Mouse (Mus musculus) heart, adult 2 months (tissue): ENCODE measurements around the gene Srsf1. TPM values are rescaled to one million over a fixed set of nuclear protein-coding genes. Genes with fewer than 3 reads are reported as not detected.

Experiments
- DNase-seq, 2 experiments: peaks; one replicate each; pipeline ENCODE4 v3.0.0; 2021
- H3K27ac ChIP-seq: fragments of 200-600 bp; 2 replicates; pipeline ENCODE4 v1.8.1; 2022
- H3K27me3 ChIP-seq: fragments of 200-500 bp; 2 replicates; pipeline ENCODE4 v1.6.1; 2012; ENCODE audit warnings: mild to moderate bottlenecking, low read length, inconsistent platforms, mixed read lengths; ENCODE audit not compliant: control insufficient read depth, insufficient read depth
- H3K36me3 ChIP-seq: fragments of 200-500 bp; 2 replicates; pipeline ENCODE4 v1.6.1; 2012; ENCODE audit warnings: low read length, inconsistent platforms; ENCODE audit not compliant: control insufficient read depth, insufficient read depth
- H3K4me1 ChIP-seq: fragments of 200-500 bp; 2 replicates; pipeline ENCODE4 v1.6.1; 2011; ENCODE audit warnings: low read length; ENCODE audit not compliant: control insufficient read depth, insufficient read depth
- H3K4me3 ChIP-seq: fragments of 200-600 bp; 2 replicates; pipeline ENCODE4 v1.8.1; 2022
- H3K79me2 ChIP-seq: fragments of 200-500 bp; replicated peaks from 2 replicates; pipeline ENCODE4 v1.6.1; 2012; ENCODE audit warnings: mild to moderate bottlenecking, inconsistent platforms, low read length, moderate library complexity, mixed read lengths; ENCODE audit not compliant: control insufficient read depth, insufficient read depth
- H3K9ac ChIP-seq: fragments of 200-500 bp; 2 replicates; pipeline ENCODE4 v1.6.1; 2012; ENCODE audit warnings: low read depth, mild to moderate bottlenecking, control low read depth, inconsistent platforms, low read length, mixed read lengths
- CTCF ChIP-seq: fragments of 200-600 bp; IDR thresholded peaks from 2 replicates; pipeline ENCODE4 v1.8.1; 2022; ENCODE audit warnings: antibody characterized with exemption, mild to moderate bottlenecking, moderate library complexity
- EP300 ChIP-seq: fragments of 200-500 bp; IDR thresholded peaks from 2 replicates; pipeline ENCODE4 v1.6.1; 2011; ENCODE audit warnings: low read depth, low read length, control low read depth; ENCODE audit not compliant: insufficient read depth
- POLR2A ChIP-seq: fragments of 200-500 bp; IDR thresholded peaks from 2 replicates; pipeline ENCODE4 v1.6.1; 2011; ENCODE audit warnings: mild to moderate bottlenecking, low read depth, low read length, control low read depth; ENCODE audit not compliant: insufficient read depth
- WGBS: fragments of 180-500 bp; shearing (Covaris S2); methylation state at CpG from one replicate; pipeline ENCODE4 v1.1.7; 2018; 5-methylcytosine and 5-hydroxymethylcytosine counted together
- intact Hi-C: fragments of 180-260 bp; cut with DNase I; formaldehyde crosslinking; loops from one replicate; pipeline ENCODE4 v1.15.1; 2025
- polyA plus RNA-seq: library from polyadenylated mRNA; depleted of rRNA; stranded (reverse); fragments of >200 nt; gene quantifications from 2 replicates; pipeline ENCODE4 v1.2.3, GENCODE M21; 2012
- total RNA-seq, 2 experiments: library from RNA; stranded (reverse); gene quantifications; 2 replicates each; pipeline ENCODE4 v1.2.3; 2021

Gene Srsf1
- total and polyA plus RNA-seq, 3 experiments = 39.3 to 99.7 (median 99.5) TPM

GRCm38 (mm10) chr11:88011208-88011913 lies 35.8 kb upstream of the Srsf1 start:
- TF ChIP-seq POLR2A (no peak), CTCF (no peak), EP300 (no peak)
- Histone ChIP-seq H3K79me2 (no peaks in the 10 kb centered on the region), H3K27me3 (no peaks in the 10 kb centered on the region), H3K36me3 (no peaks in the 10 kb centered on the region), H3K4me1 (no peaks in the 10 kb centered on the region), H3K9ac (no peak overlapping the region), H3K4me3 (no peak overlapping the region), H3K27ac (no peak overlapping the region)
- 66% methylated on average over 11 of the region's 11 CpGs for WGBS
- intact Hi-C loops = no loop called here
- DNase-seq = no peak

GRCm38 (mm10) chr11:88011914-88012419 lies 35.2 kb upstream of the Srsf1 start:
- no peak overlapping the region for H3K9ac ChIP-seq

DNA sequence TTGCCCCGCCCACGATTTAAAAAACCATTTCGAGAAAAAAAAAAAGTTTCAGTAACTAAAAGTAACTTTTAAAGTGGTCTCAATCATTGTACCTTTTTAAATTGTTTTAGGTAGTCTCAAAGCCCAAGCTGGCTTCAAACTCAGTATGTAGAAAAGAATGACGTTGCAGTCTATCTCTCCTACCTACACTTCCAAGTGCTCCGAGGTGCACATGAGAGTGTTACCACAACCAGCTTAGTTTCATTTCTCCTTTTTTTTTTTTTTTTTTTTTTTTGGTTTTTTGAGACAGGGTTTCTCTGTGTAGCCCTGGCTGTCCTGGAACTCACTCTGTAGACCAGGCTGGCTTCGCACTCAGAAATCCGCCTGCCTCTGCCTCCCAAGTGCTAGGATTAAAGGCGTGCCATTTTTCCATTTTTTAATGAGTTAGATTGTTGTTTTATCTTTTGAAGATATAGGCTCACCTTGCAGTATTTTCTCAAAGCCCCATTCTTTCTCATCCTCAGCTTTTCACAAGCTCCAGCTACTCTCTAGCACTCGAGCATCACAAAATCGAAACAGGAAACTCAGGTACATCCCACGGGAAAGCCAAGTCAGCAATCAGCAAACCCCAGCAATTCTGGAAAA lies 34.4 kb upstream of the Srsf1 start:
- H3K4me1 ChIP-seq = no peaks in the 10 kb centered on the region
- no peak overlapping the region for H3K4me3 ChIP-seq
- no peak for DNase-seq
- H3K9ac ChIP-seq = no peak overlapping the region
- 81% methylated on average over 11 of the region's 11 CpGs for WGBS
- no peaks in the 10 kb centered on the region for H3K79me2 ChIP-seq
- TF ChIP-seq EP300 = no peak
- no peak for TF ChIP-seq CTCF
- TF ChIP-seq POLR2A = no peak
- no peaks in the 10 kb centered on the region for H3K36me3 ChIP-seq
- intact Hi-C loops = no loop called here
- no peak overlapping the region for H3K27ac ChIP-seq
- no peaks in the 10 kb centered on the region for H3K27me3 ChIP-seq

More at GRCm38 (mm10) chr11:88011914-88012419, 35.2 kb upstream of the Srsf1 start:
- TF ChIP-seq CTCF (no peak), POLR2A (no peak), EP300 (no peak)
- Histone ChIP-seq H3K36me3 (no peaks in the 10 kb centered on the region), H3K79me2 (no peaks in the 10 kb centered on the region), H3K27me3 (no peaks in the 10 kb centered on the region), H3K27ac (no peak overlapping the region), H3K4me1 (no peaks in the 10 kb centered on the region), H3K4me3 (no peak overlapping the region)
- WGBS = 78% methylated on average over 7 of the region's 7 CpGs
- DNase-seq = no peak
- intact Hi-C loops = no loop called here

DNA sequence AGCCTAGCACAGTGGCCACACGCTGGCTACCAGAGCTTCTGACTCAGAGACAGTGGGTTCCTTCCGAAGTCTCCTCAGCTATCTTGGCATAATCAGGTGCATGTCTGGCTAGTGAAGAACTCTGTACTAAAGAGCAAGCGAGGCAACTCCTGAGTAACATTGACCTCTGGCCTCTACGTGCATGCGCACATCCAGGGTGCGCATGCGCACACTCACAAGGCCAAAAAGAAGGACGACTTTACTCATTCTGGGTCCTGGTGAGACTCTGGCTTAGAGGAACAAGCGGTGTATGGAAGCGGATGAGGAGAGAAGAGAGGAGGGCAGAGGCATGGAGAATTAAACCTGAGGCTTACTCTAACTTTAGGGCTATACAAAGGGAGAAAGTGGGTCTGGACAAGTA lies 33.5 kb upstream of the Srsf1 start:
- TF ChIP-seq POLR2A (no peak), EP300 (no peak), CTCF (no peak)
- Histone ChIP-seq H3K27ac (no peak overlapping the region), H3K4me3 (no peak overlapping the region), H3K9ac (no peak overlapping the region), H3K27me3 (no peaks in the 10 kb centered on the region), H3K36me3 (no peaks in the 10 kb centered on the region), H3K79me2 (no peaks in the 10 kb centered on the region), H3K4me1 (no peaks in the 10 kb centered on the region)
- no peak for DNase-seq
- WGBS = 92% methylated on average over 10 of the region's 10 CpGs
- intact Hi-C loops = no loop called here

- H3K36me3 ChIP-seq = no peaks in the 10 kb centered on the region
- no peak overlapping the region for H3K4me3 ChIP-seq
- no peaks in the 10 kb centered on the region for H3K79me2 ChIP-seq
- H3K27me3 ChIP-seq = no peaks in the 10 kb centered on the region
- H3K4me1 ChIP-seq = no peaks in the 10 kb centered on the region
- intact Hi-C loops = no loop called here
- TF ChIP-seq EP300 (no peak), POLR2A (no peak), CTCF (no peak)
- H3K9ac ChIP-seq = no peak overlapping the region
- H3K27ac ChIP-seq = no peak overlapping the region
- DNase-seq = no peak
- WGBS = 71% methylated on average over 11 of the region's 11 CpGs
Observed at GRCm38 (mm10) chr11:88015161-88015560, 32.0 kb upstream of the Srsf1 start.

DNA sequence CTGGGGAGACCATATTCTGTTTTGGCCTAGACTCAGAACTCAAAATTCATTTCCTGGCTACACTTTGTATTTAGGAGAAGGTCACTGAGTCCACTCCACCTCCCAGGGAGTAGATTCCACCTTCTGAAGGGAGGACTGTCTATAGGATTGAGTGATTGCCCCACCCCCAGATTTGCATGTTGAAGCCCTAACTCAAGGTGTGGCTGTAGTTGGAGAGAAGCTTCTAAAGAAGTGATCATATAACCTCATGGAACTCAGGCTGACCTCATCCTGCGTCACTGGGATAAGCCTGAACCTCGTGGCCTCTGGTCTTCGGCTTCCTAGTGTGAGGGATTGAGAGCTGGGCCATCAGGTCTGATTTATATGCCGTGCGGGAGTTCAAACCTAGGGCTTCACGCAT lies 31.4 kb upstream of the Srsf1 start:
- TF ChIP-seq CTCF (no peak), POLR2A (no peak), EP300 (no peak)
- no peak for DNase-seq
- intact Hi-C loops = no loop called here
- Histone ChIP-seq H3K27me3 (no peaks in the 10 kb centered on the region), H3K4me1 (no peaks in the 10 kb centered on the region), H3K4me3 (no peak overlapping the region), H3K36me3 (no peaks in the 10 kb centered on the region), H3K27ac (no peak overlapping the region), H3K79me2 (no peaks in the 10 kb centered on the region), H3K9ac (no peak overlapping the region)
- 87% methylated on average over 6 of the region's 6 CpGs for WGBS
